Mouse (Mus musculus) adrenal gland, adult 2 months (tissue): ENCODE measurements around the gene Lrrc25. TPM values are rescaled to one million over a fixed set of nuclear protein-coding genes. Genes with fewer than 3 reads are reported as not detected.

Experiments
- DNase-seq: peaks from one replicate; pipeline ENCODE4 v3.0.0; 2021
- polyA plus RNA-seq: library from polyadenylated mRNA; depleted of rRNA; stranded (reverse); fragments of >200 nt; gene quantifications from 2 replicates; pipeline ENCODE4 v1.2.3, GENCODE M21; 2012; rRNA removed
- total RNA-seq, 2 experiments: library from RNA; stranded (reverse); gene quantifications; 2 replicates each; pipeline ENCODE4 v1.2.3; 2021

Gene Lrrc25
- total and polyA plus RNA-seq, 3 experiments = 1.8 to 8.4 (median 3.6) TPM

DNA sequence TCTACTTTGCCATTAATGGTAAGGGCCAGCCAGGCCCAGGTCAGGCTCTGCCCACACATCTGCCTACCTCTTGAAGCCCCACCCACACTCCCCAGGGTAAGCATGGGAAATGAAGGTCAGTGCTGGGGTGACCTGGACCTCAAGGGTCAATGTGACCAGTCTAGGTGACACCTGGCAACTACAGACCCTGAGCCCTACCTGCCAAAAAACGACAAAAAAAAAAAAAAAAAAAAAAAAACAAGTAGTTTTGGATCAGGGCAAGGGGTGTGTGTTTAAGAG is 32.1 kb downstream of the Lrrc25 start:
- DNase-seq = peak; percentile 48

- DNase-seq = no peak
Observed at GRCm38 (mm10) chr8:70648921-70649320, 33.0 kb downstream of the Lrrc25 start.

- peak; percentile 91 for DNase-seq
Observed at GRCm38 (mm10) chr8:70649324-70649723, 33.4 kb downstream of the Lrrc25 start.

- DNase-seq = no peak
Observed at GRCm38 (mm10) chr8:70650351-70650750, 34.4 kb downstream of the Lrrc25 start.

GRCm38 (mm10) chr8:70653226-70653625 is 37.3 kb downstream of the Lrrc25 start:
- DNase-seq = peak; percentile 77

GRCm38 (mm10) chr8:70654121-70654520 is 38.2 kb downstream of the Lrrc25 start:
- DNase-seq = no peak

DNA sequence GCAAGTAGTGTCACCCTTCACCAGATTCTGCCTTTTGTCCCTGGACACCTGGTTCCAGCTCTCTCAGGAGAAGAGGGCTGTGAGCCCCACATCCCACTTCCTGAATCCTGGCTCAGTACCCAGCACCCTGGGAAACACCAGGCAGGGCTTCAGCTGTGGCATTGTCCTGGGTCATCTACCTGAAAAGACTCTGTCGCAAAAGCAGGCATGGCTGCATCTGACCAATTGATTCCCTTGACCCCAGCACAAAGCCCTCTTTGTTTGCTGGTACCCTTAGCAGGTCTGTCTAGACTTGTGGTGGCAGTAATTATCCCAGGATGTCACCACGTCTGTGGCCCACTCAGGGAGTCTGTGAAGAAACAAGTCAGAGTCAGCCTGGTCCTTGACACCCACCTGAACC is 39.5 kb downstream of the Lrrc25 start:
- DNase-seq = no peak

DNA sequence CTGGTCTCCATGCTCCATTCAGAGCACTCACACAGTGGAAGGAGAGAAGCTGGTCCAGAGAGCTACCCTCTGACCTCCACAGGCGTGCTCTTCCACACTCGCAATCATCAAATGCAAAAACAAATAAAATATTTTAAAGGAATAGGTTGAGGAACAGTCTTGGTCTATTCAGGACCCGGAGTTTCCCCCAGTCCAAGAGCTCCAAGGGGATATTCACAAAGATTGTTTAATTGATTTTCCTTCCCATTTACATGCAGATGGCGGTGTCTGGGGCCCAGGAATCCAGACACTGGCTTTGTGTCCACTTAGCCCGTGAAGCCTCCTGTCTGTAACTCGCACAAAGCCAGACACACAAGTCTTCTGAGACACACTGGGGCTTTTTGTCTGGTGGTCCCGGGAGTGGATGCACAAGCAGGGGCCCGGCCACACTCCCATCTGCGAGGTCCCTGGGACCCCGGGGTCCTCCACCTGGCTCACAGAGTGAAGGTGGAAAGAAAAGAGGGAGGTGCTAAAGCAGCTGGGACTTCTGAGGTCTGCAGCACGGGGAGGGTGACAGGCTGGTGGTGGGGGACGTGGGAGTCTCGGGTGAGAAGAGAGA is 40.3 kb downstream of the Lrrc25 start:
- DNase-seq = no peak

DNA sequence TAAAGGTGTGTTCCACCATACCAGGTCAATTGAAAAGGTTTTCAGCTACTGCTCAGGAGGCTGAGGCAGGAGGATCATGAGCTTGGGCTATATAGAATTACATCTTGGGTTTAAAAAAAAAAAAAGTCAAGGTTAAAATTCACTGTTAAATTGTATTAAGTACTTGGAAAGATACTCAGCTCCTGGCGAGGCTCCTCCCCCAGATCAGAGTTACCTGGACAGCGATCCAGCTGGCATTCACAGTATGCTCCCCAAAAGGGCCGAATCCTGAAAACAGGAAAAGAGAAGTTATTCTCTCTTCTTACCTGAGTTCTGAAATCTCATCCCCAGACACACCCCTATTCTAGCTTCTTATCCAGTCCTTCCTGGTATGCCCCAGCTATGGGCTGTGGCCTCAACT is 41.3 kb downstream of the Lrrc25 start:
- DNase-seq = no peak

GRCm38 (mm10) chr8:70657739-70658138 is 41.8 kb downstream of the Lrrc25 start:
- DNase-seq = peak; percentile 89

DNA sequence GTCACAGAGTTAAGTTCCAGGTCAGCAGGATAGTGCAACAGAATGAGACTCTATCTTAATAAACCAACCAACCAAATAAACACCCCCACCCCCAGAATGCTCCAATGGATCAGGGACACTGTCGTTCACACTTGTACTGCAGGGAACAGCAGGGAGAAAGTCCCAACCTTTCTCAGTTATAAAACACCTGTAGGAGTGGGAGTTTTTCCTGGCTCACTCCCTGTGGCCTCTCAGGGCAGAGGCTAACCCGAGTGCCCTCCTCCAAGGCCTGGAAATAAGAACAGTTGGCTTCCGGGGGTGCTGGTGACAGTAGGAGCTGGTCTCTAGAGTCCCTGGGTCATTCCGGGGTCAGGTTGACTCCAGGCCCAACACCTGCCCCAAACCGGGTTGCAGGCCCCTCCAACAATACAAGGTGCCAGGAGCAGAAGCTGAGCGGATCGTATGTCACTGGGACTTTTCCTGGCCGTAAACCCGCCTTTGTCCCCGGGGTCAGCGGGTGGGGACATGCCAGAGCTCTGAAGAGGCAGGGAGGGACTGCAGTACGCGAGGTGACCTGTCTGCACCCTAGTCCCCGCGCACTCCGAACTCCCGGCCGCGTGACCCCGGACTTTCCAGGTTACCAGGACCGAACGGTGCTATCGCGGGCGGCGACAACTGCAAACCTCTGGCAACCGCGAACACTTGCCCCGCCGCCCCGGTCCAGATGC is 43.1 kb downstream of the Lrrc25 start:
- no peak for DNase-seq

DNA sequence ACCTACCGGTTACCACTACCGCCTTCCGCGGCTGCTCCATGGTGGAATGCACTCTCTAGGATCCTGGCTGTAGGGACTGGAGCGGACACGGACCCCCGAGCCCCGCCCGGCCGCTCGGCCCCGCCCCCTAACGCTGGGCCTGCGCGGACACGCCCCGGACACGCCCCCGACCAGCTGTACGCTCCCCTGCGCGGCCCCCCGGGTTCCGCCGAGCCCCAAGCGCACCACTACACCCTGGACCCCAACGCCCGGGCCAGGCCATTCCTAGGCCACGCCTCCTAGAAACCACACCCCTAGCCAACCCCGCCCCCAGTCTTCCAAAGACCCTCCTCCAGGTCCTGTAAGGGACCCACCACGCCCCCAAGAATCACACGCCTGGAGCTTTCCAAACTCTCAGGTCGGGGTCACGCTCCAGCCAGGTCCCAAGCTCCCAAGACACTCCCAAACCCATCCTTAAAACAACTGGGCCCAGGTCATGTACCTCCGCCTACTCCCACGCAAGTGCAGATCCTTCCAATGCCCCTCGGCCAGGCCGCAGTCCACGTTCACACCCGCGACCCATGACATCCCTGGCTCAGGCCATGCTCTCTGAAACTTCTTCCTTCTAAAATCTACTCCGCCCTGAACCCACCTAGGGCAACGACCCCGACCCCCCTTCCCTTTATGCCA is 43.8 kb downstream of the Lrrc25 start:
- peak; percentile 96 for DNase-seq

DNA sequence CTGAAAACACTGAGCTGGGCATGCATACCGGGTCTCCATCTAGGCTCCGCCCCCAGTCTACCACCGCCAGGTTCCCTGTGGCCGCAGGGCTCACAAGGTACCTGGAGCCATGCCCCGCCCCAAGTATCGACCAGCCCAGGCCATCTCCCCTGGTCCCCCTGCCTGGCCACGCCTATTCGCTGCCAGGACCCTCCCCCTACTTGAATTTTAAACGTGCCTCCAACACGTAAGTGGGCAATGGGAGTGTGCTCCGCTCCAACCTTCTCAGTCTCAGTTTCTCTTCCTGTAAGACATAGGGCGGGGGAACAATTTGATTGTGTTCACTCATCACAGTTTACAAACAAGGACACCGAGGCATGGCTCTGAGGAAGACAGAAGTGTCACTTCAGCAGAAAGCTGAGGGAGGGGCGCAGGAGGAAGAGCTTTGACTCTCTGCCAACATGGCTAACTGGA is 44.3 kb downstream of the Lrrc25 start, which contains the start of gene Pgpep1:
TSS of gene Pgpep1 (minus strand) at position 116 of the 453 bp plus-strand sequence.
- no peak for DNase-seq

DNA sequence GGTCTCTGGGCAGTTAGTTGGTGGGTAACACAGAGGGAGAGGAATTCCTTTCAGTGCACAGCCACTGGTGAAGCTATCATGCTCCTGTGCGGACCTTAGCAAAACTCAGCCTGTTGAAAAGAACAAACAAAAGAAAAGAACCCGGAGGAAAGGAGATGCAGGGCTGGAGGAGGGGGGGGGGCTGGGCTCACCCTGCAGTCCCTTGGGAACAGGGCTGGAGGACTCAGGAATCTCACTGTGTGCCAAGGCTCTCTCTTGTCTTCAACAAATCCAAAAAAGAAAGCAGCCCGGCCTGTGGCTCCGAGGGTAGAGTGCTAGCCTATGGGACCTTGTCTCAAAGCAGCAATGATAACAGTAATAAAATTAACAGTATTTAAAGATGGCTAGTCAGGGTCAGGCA is 47.7 kb downstream of the Lrrc25 start:
- DNase-seq = no peak

DNA sequence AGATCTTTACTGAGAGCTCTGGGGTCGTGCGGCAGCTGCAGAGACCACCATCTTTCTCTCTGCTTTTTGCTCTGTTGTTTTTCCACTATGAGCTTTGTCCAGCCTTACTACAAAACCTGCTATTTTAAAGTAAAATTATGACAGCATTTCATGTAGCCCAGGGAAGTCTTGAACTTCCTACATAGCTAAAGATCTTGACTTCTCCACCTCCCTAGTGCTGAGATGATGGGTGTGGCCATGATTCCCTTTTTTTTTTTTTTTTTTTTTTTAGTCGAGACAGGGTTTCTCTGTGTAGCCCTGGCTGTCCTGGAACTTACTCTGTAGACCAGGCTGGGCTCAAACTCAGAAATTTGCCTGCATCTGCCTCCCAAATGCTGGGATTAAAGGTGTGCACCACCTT is 48.7 kb downstream of the Lrrc25 start:
- no peak for DNase-seq

DNA sequence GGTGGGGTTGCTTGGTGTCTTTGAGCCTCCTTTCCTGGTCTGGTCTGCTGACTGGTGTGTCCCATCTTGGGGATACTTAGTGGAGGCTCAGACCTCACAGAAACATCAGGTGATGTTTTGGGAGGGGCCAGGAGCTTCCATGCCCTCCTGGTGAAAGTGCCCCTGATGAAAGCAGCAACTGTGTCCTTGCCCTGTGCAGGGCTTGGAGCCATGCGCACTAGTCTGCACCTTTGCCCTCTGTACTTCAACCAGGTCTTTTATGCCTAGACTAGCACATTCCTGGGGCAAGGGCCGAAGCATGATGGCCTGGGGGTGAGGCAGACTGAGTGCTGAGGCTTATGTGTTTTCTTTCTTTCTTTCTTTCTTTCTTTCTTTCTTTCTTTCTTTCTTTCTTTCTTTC is 49.6 kb downstream of the Lrrc25 start:
- no peak for DNase-seq

GRCm38 (mm10) chr8:70667071-70667470 is 51.1 kb downstream of the Lrrc25 start:
- DNase-seq = no peak

Other genes starting within 250 kb of the Lrrc25 start
- gene Comp, start 242.6 kb upstream of the Lrrc25 start, total RNA-seq = under 1 TPM; 0.14 to 0.35 TPM
- gene Comp, start 242.6 kb upstream of the Lrrc25 start, polyA plus RNA-seq = 0.38 and 0.44 TPM in 2 replicates
- 10 to 100 TPM; 20.6 to 25.0 TPM for gene Crtc1, start 176.6 kb upstream of the Lrrc25 start, total RNA-seq
- 48.5 and 50.5 TPM in 2 replicates for gene Crtc1, start 176.6 kb upstream of the Lrrc25 start, polyA plus RNA-seq
- gene Klhl26, start 139.2 kb upstream of the Lrrc25 start, total RNA-seq = 10 to 100 TPM; 21.7 to 25.8 TPM
- 119 and 121 TPM in 2 replicates for gene Klhl26, start 139.2 kb upstream of the Lrrc25 start, polyA plus RNA-seq
- gene Tmem59l, start 128.8 kb upstream of the Lrrc25 start, total RNA-seq = 10 to 100 TPM; 16.8 to 24.3 TPM
- 42.9 and 55.8 TPM in 2 replicates for gene Tmem59l, start 128.8 kb upstream of the Lrrc25 start, polyA plus RNA-seq
- gene Crlf1, start 123.0 kb upstream of the Lrrc25 start, total RNA-seq = 1 to 10 TPM in 1 of 2 experiments, under 1 TPM in 1; 0.58 to 1.4 TPM
- 0.58 and 1.2 TPM in 2 replicates for gene Crlf1, start 123.0 kb upstream of the Lrrc25 start, polyA plus RNA-seq
- gene Rex1bd, start 109.4 kb upstream of the Lrrc25 start, total RNA-seq = 100 to 1,000 TPM; 148 to 164 TPM
- gene Rex1bd, start 109.4 kb upstream of the Lrrc25 start, polyA plus RNA-seq = 327 and 373 TPM in 2 replicates
- 1,000 to 10,000 TPM; 1,627 to 1,685 TPM for gene Uba52, start 105.4 kb upstream of the Lrrc25 start, total RNA-seq
- 619 and 1,322 TPM in 2 replicates for gene Uba52, start 105.4 kb upstream of the Lrrc25 start, polyA plus RNA-seq
- gene Fkbp8, start 88.4 kb upstream of the Lrrc25 start, total RNA-seq = 100 to 1,000 TPM; 269 to 287 TPM
- 602 and 610 TPM in 2 replicates for gene Fkbp8, start 88.4 kb upstream of the Lrrc25 start, polyA plus RNA-seq
- 10 to 100 TPM; 75.9 to 82.8 TPM for gene Kxd1, start 88.2 kb upstream of the Lrrc25 start, total RNA-seq
- gene Kxd1, start 88.2 kb upstream of the Lrrc25 start, polyA plus RNA-seq = 83.0 and 87.3 TPM in 2 replicates
- 10 to 100 TPM; 26.1 to 29.6 TPM for gene Ell, start 76.7 kb upstream of the Lrrc25 start, total RNA-seq
- gene Ell, start 76.7 kb upstream of the Lrrc25 start, polyA plus RNA-seq = 31.1 and 36.1 TPM in 2 replicates
- gene Isyna1, start 21.8 kb upstream of the Lrrc25 start, total RNA-seq = 100 to 1,000 TPM; 103 to 199 TPM
- gene Isyna1, start 21.8 kb upstream of the Lrrc25 start, polyA plus RNA-seq = 344 and 376 TPM in 2 replicates
- gene Ssbp4, start 7.3 kb upstream of the Lrrc25 start, total RNA-seq = 100 to 1,000 TPM in 1 of 2 experiments, 10 to 100 TPM in 1; 76.2 to 110 TPM
- 476 and 593 TPM in 2 replicates for gene Ssbp4, start 7.3 kb upstream of the Lrrc25 start, polyA plus RNA-seq
- gene Gdf15, start 16.3 kb downstream of the Lrrc25 start, total RNA-seq = 10 to 100 TPM in 1 of 2 experiments, 1 to 10 TPM in 1; 1.3 to 44.6 TPM
- 18.5 and 22.2 TPM in 2 replicates for gene Gdf15, start 16.3 kb downstream of the Lrrc25 start, polyA plus RNA-seq
- 100 to 1,000 TPM; 115 to 127 TPM for gene Pgpep1, start 44.2 kb downstream of the Lrrc25 start, total RNA-seq
- gene Pgpep1, start 44.2 kb downstream of the Lrrc25 start, polyA plus RNA-seq = 115 and 117 TPM in 2 replicates
- gene Lsm4, start 57.1 kb downstream of the Lrrc25 start, total RNA-seq = 10 to 100 TPM; 65.2 to 88.5 TPM
- 81.3 and 112 TPM in 2 replicates for gene Lsm4, start 57.1 kb downstream of the Lrrc25 start, polyA plus RNA-seq
- gene Jund, start 82.8 kb downstream of the Lrrc25 start, total RNA-seq = 100 to 1,000 TPM; 214 to 246 TPM
- gene Jund, start 82.8 kb downstream of the Lrrc25 start, polyA plus RNA-seq = 1,009 and 1,256 TPM in 2 replicates
- under 1 TPM in 1 of 2 experiments, not detected in 1; 0.12 TPM for gene Iqcn, start 87.3 kb downstream of the Lrrc25 start, total RNA-seq
- gene Iqcn, start 87.3 kb downstream of the Lrrc25 start, polyA plus RNA-seq = 0.25 and 0.28 TPM in 2 replicates
- gene Gm3336, start 102.4 kb downstream of the Lrrc25 start, total RNA-seq = under 1 TPM in 1 of 2 experiments, not detected in 1; 0.69 TPM
- 0.51 and 0.97 TPM in 2 replicates for gene Gm3336, start 102.4 kb downstream of the Lrrc25 start, polyA plus RNA-seq
- gene Pde4c, start 107.6 kb downstream of the Lrrc25 start, total RNA-seq = 1 to 10 TPM in 1 of 2 experiments, under 1 TPM in 1; 0.76 to 1.0 TPM
- 2.9 and 3.3 TPM in 2 replicates for gene Pde4c, start 107.6 kb downstream of the Lrrc25 start, polyA plus RNA-seq
- 10 to 100 TPM; 49.1 to 85.5 TPM for gene Rab3a, start 138.5 kb downstream of the Lrrc25 start, total RNA-seq
- 141 and 152 TPM in 2 replicates for gene Rab3a, start 138.5 kb downstream of the Lrrc25 start, polyA plus RNA-seq
- 100 to 1,000 TPM; 108 to 132 TPM for gene Mpv17l2, start 144.8 kb downstream of the Lrrc25 start, total RNA-seq
- gene Mpv17l2, start 144.8 kb downstream of the Lrrc25 start, polyA plus RNA-seq = 359 and 417 TPM in 2 replicates
- 10 to 100 TPM; 37.2 to 49.0 TPM for gene Pik3r2, start 160.6 kb downstream of the Lrrc25 start, total RNA-seq
- gene Pik3r2, start 160.6 kb downstream of the Lrrc25 start, polyA plus RNA-seq = 296 and 305 TPM in 2 replicates
- 10 to 100 TPM; 18.9 to 20.5 TPM for gene Mast3, start 188.9 kb downstream of the Lrrc25 start, total RNA-seq
- 91.5 and 91.7 TPM in 2 replicates for gene Mast3, start 188.9 kb downstream of the Lrrc25 start, polyA plus RNA-seq
- gene Il12rb1, start 192.3 kb downstream of the Lrrc25 start, total RNA-seq = under 1 TPM in 1 of 2 experiments, not detected in 1; 0.10 TPM
- gene Il12rb1, start 192.3 kb downstream of the Lrrc25 start, polyA plus RNA-seq = 0.28 and 0.41 TPM in 2 replicates
- gene Arrdc2, start 223.6 kb downstream of the Lrrc25 start, total RNA-seq = 10 to 100 TPM in 1 of 2 experiments, 1 to 10 TPM in 1; 9.0 to 10.8 TPM
- 60.7 and 72.6 TPM in 2 replicates for gene Arrdc2, start 223.6 kb downstream of the Lrrc25 start, polyA plus RNA-seq
- 1 to 10 TPM; 1.6 to 5.0 TPM for gene Kcnn1, start 247.1 kb downstream of the Lrrc25 start, total RNA-seq
- 10.0 and 12.9 TPM in 2 replicates for gene Kcnn1, start 247.1 kb downstream of the Lrrc25 start, polyA plus RNA-seq